Mouse (Mus musculus): ENCODE data around the gene Dll4. TPM values are rescaled to one million over a fixed set of nuclear protein-coding genes. Genes with fewer than 3 reads are reported as not detected.

Gene Dll4
- polyA plus RNA-seq, 1 experiment: 15.9 TPM

GRCm38 (mm10) chr2:119334964-119335525 is 9.5 kb downstream of the Dll4 start:
- H3K27ac ChIP-seq (ENCODE audit: insufficient read depth, low read depth, low read length): no peak overlapping the region
- 0 out of 2 replicates have a peak, but pooled peaks cover 2% of the 10 kb centered on the region for H3K36me3 ChIP-seq (ENCODE audit: control insufficient read depth, insufficient read depth, low read length)
- DNase-seq: no peak
- no peak for TF ChIP-seq CTCF (conservative IDR thresholded peaks at IDR 0.05; ENCODE audit: insufficient read depth, insufficient read length, low read depth, low read length)
- no peak for TF ChIP-seq POLR2A (IDR thresholded peaks at IDR 0.05; ENCODE audit: low read depth, low read length)
- WGBS: 84% methylated on average over 7 of the region's 7 CpGs
- no peaks in the 10 kb centered on the region for H3K4me1 ChIP-seq (ENCODE audit: control insufficient read depth, insufficient read depth, low read length)
- no peaks in the 10 kb centered on the region for H3K27me3 ChIP-seq (replicated peaks; ENCODE audit: control insufficient read depth, insufficient read depth, low read length)
- H3K4me3 ChIP-seq (ENCODE audit: insufficient read depth, low read depth, low read length): no peak overlapping the region

- H3K36me3 ChIP-seq (ENCODE audit: control insufficient read depth, insufficient read depth, low read length): 0 out of 2 replicates have a peak, but pooled peaks cover 2% of the 10 kb centered on the region
- DNase-seq: no peak
- no peaks in the 10 kb centered on the region for H3K27me3 ChIP-seq (replicated peaks; ENCODE audit: control insufficient read depth, insufficient read depth, low read length)
- peak overlapping the region; percentile 61; the same call in 1 of the 2 replicates for H3K27ac ChIP-seq (ENCODE audit: insufficient read depth, low read depth, low read length)
- TF ChIP-seq CTCF (conservative IDR thresholded peaks at IDR 0.05; ENCODE audit: insufficient read depth, insufficient read length, low read depth, low read length) (no peak), POLR2A (IDR thresholded peaks at IDR 0.05; ENCODE audit: low read depth, low read length) (no peak)
- H3K4me3 ChIP-seq (ENCODE audit: insufficient read depth, low read depth, low read length): no peak overlapping the region
- 92% methylated on average over 1 of the region's 1 CpGs for WGBS
- no peaks in the 10 kb centered on the region for H3K4me1 ChIP-seq (ENCODE audit: control insufficient read depth, insufficient read depth, low read length)
Observed at GRCm38 (mm10) chr2:119335535-119335934, 10.0 kb downstream of the Dll4 start.

GRCm38 (mm10) chr2:119336002-119336401 is 10.4 kb downstream of the Dll4 start:
- TF ChIP-seq POLR2A (IDR thresholded peaks at IDR 0.05; ENCODE audit: low read depth, low read length) (no peak), CTCF (conservative IDR thresholded peaks at IDR 0.05; ENCODE audit: insufficient read depth, insufficient read length, low read depth, low read length) (no peak)
- Histone ChIP-seq H3K27me3 (replicated peaks; ENCODE audit: control insufficient read depth, insufficient read depth, low read length) (no peaks in the 10 kb centered on the region), H3K4me3 (ENCODE audit: insufficient read depth, low read depth, low read length) (0 out of 2 replicates have a peak overlapping the region, but pooled peaks have one; percentile 1), H3K4me1 (ENCODE audit: control insufficient read depth, insufficient read depth, low read length) (no peaks in the 10 kb centered on the region), H3K36me3 (ENCODE audit: control insufficient read depth, insufficient read depth, low read length) (0 out of 2 replicates have a peak, but pooled peaks cover 2% of the 10 kb centered on the region), H3K27ac (ENCODE audit: insufficient read depth, low read depth, low read length) (peak overlapping the region; percentile 61)
- 58% methylated on average over 2 of the region's 2 CpGs for WGBS
- DNase-seq: no peak

GRCm38 (mm10) chr2:119336470-119336869 is 10.9 kb downstream of the Dll4 start:
- TF ChIP-seq CTCF (conservative IDR thresholded peaks at IDR 0.05; ENCODE audit: insufficient read depth, insufficient read length, low read depth, low read length) (no peak), POLR2A (IDR thresholded peaks at IDR 0.05; ENCODE audit: low read depth, low read length) (no peak)
- H3K36me3 ChIP-seq (ENCODE audit: control insufficient read depth, insufficient read depth, low read length): 0 out of 2 replicates have a peak, but pooled peaks cover 2% of the 10 kb centered on the region
- DNase-seq: peak; percentile 70
- 68% methylated on average over 10 of the region's 10 CpGs for WGBS
- H3K4me1 ChIP-seq (ENCODE audit: control insufficient read depth, insufficient read depth, low read length): no peaks in the 10 kb centered on the region
- H3K27ac ChIP-seq (ENCODE audit: insufficient read depth, low read depth, low read length): peak overlapping the region; percentile 61
- 0 out of 2 replicates have a peak overlapping the region, but pooled peaks have one; percentile 1 for H3K4me3 ChIP-seq (ENCODE audit: insufficient read depth, low read depth, low read length)
- no peaks in the 10 kb centered on the region for H3K27me3 ChIP-seq (replicated peaks; ENCODE audit: control insufficient read depth, insufficient read depth, low read length)

GRCm38 (mm10) chr2:119337425-119338265 is 12.1 kb downstream of the Dll4 start:
- DNase-seq: peak; percentile 95
- peak overlapping the region; percentile 49; the same call in 1 of the 2 replicates for H3K27ac ChIP-seq (ENCODE audit: insufficient read depth, low read depth, low read length)
- no peaks in the 10 kb centered on the region for H3K4me1 ChIP-seq (ENCODE audit: control insufficient read depth, insufficient read depth, low read length)
- H3K27me3 ChIP-seq (replicated peaks; ENCODE audit: control insufficient read depth, insufficient read depth, low read length): no peaks in the 10 kb centered on the region
- 9% methylated on average over 60 of the region's 60 CpGs for WGBS
- H3K36me3 ChIP-seq (ENCODE audit: control insufficient read depth, insufficient read depth, low read length): 0 out of 2 replicates have a peak, but pooled peaks cover 2% of the 10 kb centered on the region
- TF ChIP-seq CTCF (conservative IDR thresholded peaks at IDR 0.05; ENCODE audit: insufficient read depth, insufficient read length, low read depth, low read length): peak; percentile 83
- TF ChIP-seq POLR2A (IDR thresholded peaks at IDR 0.05; ENCODE audit: low read depth, low read length): no peak
- H3K4me3 ChIP-seq (ENCODE audit: insufficient read depth, low read depth, low read length): peak overlapping the region; percentile 49

GRCm38 (mm10) chr2:119344537-119345138 is 19.1 kb downstream of the Dll4 start:
- peak; percentile 45 for DNase-seq
- 34% methylated on average over 6 of the region's 6 CpGs for WGBS
- Histone ChIP-seq H3K4me1 (ENCODE audit: control insufficient read depth, insufficient read depth, low read length) (no peaks in the 10 kb centered on the region), H3K4me3 (ENCODE audit: insufficient read depth, low read depth, low read length) (no peak overlapping the region), H3K36me3 (ENCODE audit: control insufficient read depth, insufficient read depth, low read length) (no peaks in the 10 kb centered on the region), H3K27me3 (replicated peaks; ENCODE audit: control insufficient read depth, insufficient read depth, low read length) (no peaks in the 10 kb centered on the region), H3K27ac (ENCODE audit: insufficient read depth, low read depth, low read length) (peak overlapping the region; percentile 59)
- TF ChIP-seq CTCF (conservative IDR thresholded peaks at IDR 0.05; ENCODE audit: insufficient read depth, insufficient read length, low read depth, low read length) (no peak), POLR2A (IDR thresholded peaks at IDR 0.05; ENCODE audit: low read depth, low read length) (no peak)
